Mouse (Mus musculus) stomach, embryonic 16.5 days (tissue): ENCODE data around the gene Hmgn1. TPM values are rescaled to one million over a fixed set of nuclear protein-coding genes. Genes with fewer than 3 reads are reported as not detected.

ENCODE experiments used
- ATAC-seq: fragments of 200-750 bp; cut with Nextera tagmentation; 2 replicates; pipeline ENCODE4 v1.8.0; 2017; ENCODE audit warnings: moderate number of reproducible peaks, moderate TSS enrichment; ENCODE audit not compliant: insufficient read depth, low FRiP score
- H3K27ac ChIP-seq: fragments of 300-500 bp; sonication (generic); 2 replicates; pipeline ENCODE4 v1.5.1; 2014; ENCODE audit warnings: low read length
- H3K27me3 ChIP-seq: fragments of 300-500 bp; sonication (generic); 2 replicates; pipeline ENCODE4 v1.6.1; 2014; ENCODE audit warnings: low read length, control low read depth, mixed read lengths; ENCODE audit not compliant: control insufficient read depth, insufficient read depth
- H3K36me3 ChIP-seq: fragments of 300-500 bp; sonication (generic); 2 replicates; pipeline ENCODE4 v1.6.1; 2014; ENCODE audit warnings: low read length; ENCODE audit not compliant: control insufficient read depth, insufficient read depth
- H3K4me1 ChIP-seq: fragments of 300-500 bp; sonication (generic); 2 replicates; pipeline ENCODE4 v1.6.1; 2014; ENCODE audit warnings: low read length, control low read depth, mixed read lengths; ENCODE audit not compliant: control insufficient read depth, insufficient read depth
- H3K4me2 ChIP-seq: fragments of 300-500 bp; sonication (generic); 2 replicates; pipeline ENCODE4 v1.6.1; 2014; ENCODE audit warnings: low read depth, low read length, mixed read lengths
- H3K4me3 ChIP-seq: fragments of 300-500 bp; sonication (generic); replicated peaks from 2 replicates; pipeline ENCODE4 v1.5.1; 2014; ENCODE audit warnings: mild to moderate bottlenecking, low read length
- H3K9ac ChIP-seq: fragments of 300-500 bp; sonication (generic); 2 replicates; pipeline ENCODE4 v1.6.1; 2014; ENCODE audit warnings: low read length
- H3K9me3 ChIP-seq: fragments of 300-500 bp; sonication (generic); replicated peaks from 2 replicates; pipeline ENCODE4 v1.6.1; 2016; ENCODE audit warnings: low read length, control low read depth; ENCODE audit not compliant: control insufficient read depth
- WGBS: fragments of 180-500 bp; shearing (Covaris S2); extraction: QIAGEN DNeasy Blood & Tissue Kit; methylation state at CpG from one replicate; pipeline ENCODE4 v1.1.7; 2014; 5-methylcytosine and 5-hydroxymethylcytosine counted together
- polyA plus RNA-seq: library from polyadenylated mRNA; unstranded; fragments of >200 nt; fragmentation: Nextera tagmentation; extraction: Ambion mirVana; gene quantifications from 2 replicates; pipeline ENCODE4 v1.2.1, GENCODE M21; 2015

The Hmgn1 gene
- polyA plus RNA-seq, 1 experiment from 2014 or later = 562 TPM

GRCm38 (mm10) chr16:96083179-96083646, 44.3 kb downstream of the Hmgn1 start:
- H3K27ac ChIP-seq = peak overlapping the region; percentile 97
- H3K9ac ChIP-seq = peak overlapping the region; percentile 98
- no peaks in the 10 kb centered on the region for H3K27me3 ChIP-seq
- H3K9me3 ChIP-seq = no peaks in the 10 kb centered on the region
- peaks cover 11% of the 10 kb centered on the region for H3K4me1 ChIP-seq
- peaks cover 4% of the 10 kb centered on the region; the same call in 1 of the 2 replicates for H3K36me3 ChIP-seq
- WGBS = 8% methylated on average over 20 of the region's 20 CpGs
- peak overlapping the region; percentile 77 for H3K4me2 ChIP-seq
- ATAC-seq = peak; percentile 12; the same call in 1 of the 2 replicates
- H3K4me3 ChIP-seq = peak overlapping the region; percentile 84

- H3K4me2 ChIP-seq = peak within 1 kb of the TSS; percentile 77
- no peaks in the 10 kb centered on the region for H3K27me3 ChIP-seq
- H3K4me3 ChIP-seq = peak within 1 kb of the TSS; percentile 84
- H3K36me3 ChIP-seq = peaks cover 4% of the 10 kb centered on the region; the same call in 1 of the 2 replicates
- under 1% methylated on average over 89 of the region's 107 CpGs for WGBS
- peak within 1 kb of the TSS; percentile 98 for H3K9ac ChIP-seq
- peak; percentile 86 for ATAC-seq
- H3K9me3 ChIP-seq = no peaks in the 10 kb centered on the region
- peaks cover 11% of the 10 kb centered on the region for H3K4me1 ChIP-seq
- peak within 1 kb of the TSS; percentile 97 for H3K27ac ChIP-seq
Observed at GRCm38 (mm10) chr16:96082301-96083178, 45.0 kb downstream of the Hmgn1 start, which contains the start of gene Brwd1. Gene Brwd1, minus strand, starts transcription at chr16:96082526.

GRCm38 (mm10) chr16:96081742-96082241, 45.7 kb downstream of the Hmgn1 start:
- Histone ChIP-seq H3K27me3 (no peaks in the 10 kb centered on the region), H3K4me3 (peak overlapping the region; percentile 84), H3K4me2 (peak overlapping the region; percentile 77), H3K9ac (peak overlapping the region; percentile 98), H3K4me1 (peaks cover 11% of the 10 kb centered on the region), H3K27ac (peak overlapping the region; percentile 97), H3K9me3 (no peaks in the 10 kb centered on the region), H3K36me3 (peaks cover 4% of the 10 kb centered on the region; the same call in 1 of the 2 replicates)
- WGBS = under 1% methylated on average over 58 of the region's 68 CpGs
- peak; percentile 12 for ATAC-seq

- H3K27me3 ChIP-seq = no peaks in the 10 kb centered on the region
- WGBS = 1% methylated on average over 27 of the region's 28 CpGs
- peak overlapping the region; percentile 98 for H3K9ac ChIP-seq
- H3K4me2 ChIP-seq = peak overlapping the region; percentile 77
- H3K9me3 ChIP-seq = no peaks in the 10 kb centered on the region
- peak overlapping the region; percentile 97 for H3K27ac ChIP-seq
- peak overlapping the region; percentile 84 for H3K4me3 ChIP-seq
- peaks cover 4% of the 10 kb centered on the region; the same call in 1 of the 2 replicates for H3K36me3 ChIP-seq
- H3K4me1 ChIP-seq = peaks cover 11% of the 10 kb centered on the region
- peak; percentile 81 for ATAC-seq
Observed at GRCm38 (mm10) chr16:96081331-96081730, 46.2 kb downstream of the Hmgn1 start.

GRCm38 (mm10) chr16:96080524-96080923, 47.0 kb downstream of the Hmgn1 start:
- Histone ChIP-seq H3K36me3 (peaks cover 4% of the 10 kb centered on the region; the same call in 1 of the 2 replicates), H3K27me3 (no peaks in the 10 kb centered on the region), H3K4me3 (no peak overlapping the region), H3K9ac (no peak overlapping the region; the same call in 1 of the 2 replicates), H3K4me2 (peak overlapping the region; percentile 77; the same call in 1 of the 2 replicates), H3K27ac (no peak overlapping the region), H3K4me1 (peaks cover 11% of the 10 kb centered on the region), H3K9me3 (no peaks in the 10 kb centered on the region)
- 83% methylated on average over 7 of the region's 7 CpGs for WGBS
- no peak for ATAC-seq

Other genes with a start within 250 kb of the Hmgn1 start
- 55.2 and 64.4 TPM in 2 replicates for gene Psmg1, start 136.8 kb downstream of the Hmgn1 start, polyA plus RNA-seq
- gene Brwd1, start 45.2 kb downstream of the Hmgn1 start, polyA plus RNA-seq = 68.6 and 70.0 TPM in 2 replicates
- gene Wrb, start 17.7 kb upstream of the Hmgn1 start, polyA plus RNA-seq = 55.4 and 63.1 TPM in 2 replicates
- 0.66 and 0.90 TPM in 2 replicates for gene Lca5l, start 64.5 kb upstream of the Hmgn1 start, polyA plus RNA-seq
- 50.3 and 60.9 TPM in 2 replicates for gene Sh3bgr, start 72.7 kb upstream of the Hmgn1 start, polyA plus RNA-seq
- gene B3galt5, start 108.1 kb upstream of the Hmgn1 start, polyA plus RNA-seq = 0.49 and 0.61 TPM in 2 replicates